Mouse (Mus musculus): Measurements from ENCODE around the gene Gm8159. TPM values are rescaled to one million over a fixed set of nuclear protein-coding genes. Genes with fewer than 3 reads are reported as not detected.
"Not testable (repeated sequence)": the region's sequence is repeated elsewhere in the genome, so short reads cannot be mapped to it uniquely, and the experiment has no call there.

The Gm8159 gene
- under 1 TPM in 3 of 4 experiments, not detected in 1; 0.39 to 0.70 (median 0.50) TPM for total RNA-seq (2022)

DNA sequence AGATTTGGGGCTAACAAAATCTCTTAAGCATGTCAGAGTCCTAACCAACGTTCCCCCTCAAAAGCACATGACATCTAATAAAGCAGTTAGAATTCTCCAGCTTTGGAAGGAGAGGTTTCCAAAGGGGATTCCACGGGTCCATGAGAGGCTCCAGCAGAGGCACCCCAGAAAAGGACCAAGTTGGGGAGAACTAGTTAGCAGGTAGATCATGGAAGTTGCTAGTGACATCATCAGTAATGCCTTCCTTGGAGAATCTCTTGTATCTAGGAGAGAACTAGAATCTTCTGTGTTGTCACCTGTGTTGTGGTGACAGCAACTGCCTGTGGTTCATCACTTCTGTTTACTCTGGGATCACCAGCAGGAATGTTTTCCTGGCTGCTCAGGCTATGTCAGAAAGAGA lies at the start of gene Gm8159:
Gene Gm8159, plus strand, starts transcription at position 301 of the 400 bp plus-strand sequence.
- not testable (repeated sequence) for DNase-seq (ENCODE audit: low spot score in 2 of 2)

DNA sequence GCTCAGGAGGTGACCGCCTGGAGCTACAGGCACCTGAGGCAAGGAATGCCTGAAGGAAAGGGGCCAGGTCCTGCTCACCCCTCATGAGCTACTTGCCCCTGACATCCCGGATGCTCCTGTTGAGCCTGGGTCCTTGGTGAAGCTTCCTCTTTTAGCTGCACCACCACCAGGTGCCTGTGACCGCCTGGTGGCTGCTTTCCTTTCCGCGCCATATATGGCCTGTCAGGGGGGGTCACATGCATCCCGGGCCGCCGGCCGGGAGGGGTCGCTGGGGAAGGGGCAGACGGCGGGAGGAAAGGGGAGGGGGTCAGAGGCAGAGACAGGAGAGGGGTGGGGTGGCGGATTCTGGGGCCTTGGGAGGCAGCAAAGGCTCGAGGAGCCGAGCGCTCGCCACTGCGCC lies 17.2 kb downstream of the Gm8159 start:
- peak; percentile 2 to 16 for DNase-seq (ENCODE audit: low spot score in 2 of 2)

DNA sequence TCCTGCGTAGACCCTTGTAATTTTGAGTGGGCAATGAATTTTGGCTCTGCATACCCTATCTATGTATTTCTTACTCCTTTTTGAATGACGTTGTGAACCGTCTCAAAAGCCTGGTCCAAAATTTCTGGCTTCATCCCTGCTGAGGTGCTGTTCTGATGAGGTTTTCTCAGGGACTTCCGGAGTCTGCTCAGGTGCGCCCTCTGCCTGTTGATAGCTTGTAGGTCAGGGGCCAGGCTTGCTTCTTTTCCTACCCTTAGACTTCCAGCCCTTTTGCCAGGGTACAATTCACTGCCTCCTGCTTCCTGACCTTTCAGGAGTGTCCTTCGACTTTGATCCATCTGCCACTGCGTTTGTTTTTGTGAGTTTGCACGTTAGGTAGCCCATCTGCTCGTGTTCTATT lies 18.2 kb downstream of the Gm8159 start:
- DNase-seq (ENCODE audit: low spot score in 2 of 2), result peak; percentile 2 to 20

DNA sequence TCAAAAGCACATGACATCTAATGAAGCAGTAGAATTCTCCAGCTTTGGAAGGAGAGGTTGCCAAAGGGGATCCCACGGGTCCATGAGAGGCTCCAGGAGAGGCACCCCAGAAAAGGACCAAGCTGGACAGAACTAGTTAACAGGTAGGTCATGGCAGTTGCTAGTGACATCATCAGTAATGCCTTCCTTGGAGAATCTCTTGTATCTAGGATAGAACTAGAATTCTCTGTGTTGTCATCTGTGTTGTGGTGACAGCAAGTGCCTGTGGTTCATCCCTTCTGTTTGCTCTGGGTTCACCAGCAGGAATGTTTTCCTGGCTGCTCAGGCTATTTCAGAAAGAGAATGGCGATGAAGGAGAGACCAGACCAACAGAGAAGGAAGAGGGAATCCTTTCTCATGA lies 31.7 kb downstream of the Gm8159 start, which contains the start of gene Gm3239:
Gene Gm3239, plus strand, starts transcription at position 301 of the 400 bp plus-strand sequence.
- DNase-seq (ENCODE audit: low spot score in 2 of 2), result not testable (repeated sequence)

Other genes starting within 250 kb of the Gm8159 start
- not detected for gene Gm3159, start 234.8 kb upstream of the Gm8159 start, total RNA-seq (2022)
- gene Gm3164, start 216.9 kb upstream of the Gm8159 start, total RNA-seq (2022), result 1 to 10 TPM in 1 of 4 experiments, under 1 TPM in 2, not detected in 1; 0.67 to 1.8 (median 0.79) TPM
- 1 to 10 TPM in 2 of 4 experiments, not detected in 2; 2.8 to 8.4 TPM for gene Gm3173, start 201.4 kb upstream of the Gm8159 start, total RNA-seq (2022)
- under 1 TPM in 2 of 4 experiments, not detected in 2; 0.32 to 0.43 TPM for gene Gm3182, start 150.6 kb upstream of the Gm8159 start, total RNA-seq (2022)
- gene Gm3047, start 76.9 kb upstream of the Gm8159 start, total RNA-seq (2022), result not detected
- gene Gm3239, start 31.8 kb downstream of the Gm8159 start, total RNA-seq (2022), result under 1 TPM in 1 of 4 experiments, not detected in 3; 0.54 TPM
- not detected for gene Gm7876, start 76.9 kb downstream of the Gm8159 start, total RNA-seq (2022)
- gene Gm3252, start 94.4 kb downstream of the Gm8159 start, total RNA-seq (2022), result under 1 TPM in 2 of 4 experiments, not detected in 2; 0.25 to 0.90 TPM
- gene Gm9602, start 144.0 kb downstream of the Gm8159 start, total RNA-seq (2022), result not detected
- not detected for gene Gm3269, start 205.8 kb downstream of the Gm8159 start, total RNA-seq (2022)
- gene Gm3264, start 223.2 kb downstream of the Gm8159 start, total RNA-seq (2022), result 10 to 100 TPM in 2 of 4 experiments, 1 to 10 TPM in 2; 4.4 to 16.1 (median 7.7) TPM